Mouse (Mus musculus) layer of hippocampus, postnatal 36 days (tissue): ENCODE results near the gene L1td1. TPM values are rescaled to one million over a fixed set of nuclear protein-coding genes. Genes with fewer than 3 reads are reported as not detected.
"Not testable (repeated sequence)": the region's sequence is repeated elsewhere in the genome, so short reads cannot be mapped to it uniquely, and the experiment has no call there.

Source experiments
- DNase-seq, 2 experiments: peaks; one replicate each; pipeline ENCODE4 v3.0.0; 2022
- total RNA-seq, 2 experiments: library from RNA; stranded (reverse); gene quantifications; 2 replicates each; pipeline ENCODE4 v1.2.3; 2021

Gene L1td1
- not detected for total RNA-seq

DNA sequence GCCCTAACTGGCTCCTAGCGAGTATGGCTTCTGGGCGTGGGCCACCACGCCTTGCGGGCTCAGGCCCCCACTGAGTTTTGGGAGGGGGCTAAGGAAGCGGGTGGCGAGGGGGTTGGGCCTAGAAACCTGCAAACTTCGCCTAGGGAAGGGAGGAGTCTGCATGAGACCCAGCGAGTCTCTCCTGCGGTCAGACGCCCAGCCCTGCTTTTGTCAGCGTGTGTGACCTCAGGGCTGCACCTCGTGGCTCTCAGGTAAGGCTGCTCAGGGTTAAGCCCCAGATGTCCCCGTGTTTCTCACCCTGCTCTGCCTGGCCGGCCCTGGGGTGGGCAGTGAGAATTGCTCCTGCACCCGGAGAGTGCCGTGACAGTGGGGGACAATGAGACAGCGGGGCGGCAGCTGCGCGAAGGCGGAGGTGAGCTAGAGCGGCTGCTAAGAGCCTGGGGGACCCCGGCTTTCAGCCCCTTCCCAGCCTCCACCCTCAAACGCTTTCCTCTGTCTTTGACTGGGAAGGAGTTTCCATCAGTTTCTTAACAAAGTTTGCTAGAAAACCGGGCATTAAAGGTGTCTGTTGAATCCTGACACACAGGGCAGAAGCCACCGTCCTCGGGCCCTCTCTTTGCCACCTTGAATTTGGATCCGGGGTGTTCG, at the start of gene L1td1:
TSS of gene L1td1 (plus strand) at position 145 of the 648 bp plus-strand sequence.
- no peak for DNase-seq

DNA sequence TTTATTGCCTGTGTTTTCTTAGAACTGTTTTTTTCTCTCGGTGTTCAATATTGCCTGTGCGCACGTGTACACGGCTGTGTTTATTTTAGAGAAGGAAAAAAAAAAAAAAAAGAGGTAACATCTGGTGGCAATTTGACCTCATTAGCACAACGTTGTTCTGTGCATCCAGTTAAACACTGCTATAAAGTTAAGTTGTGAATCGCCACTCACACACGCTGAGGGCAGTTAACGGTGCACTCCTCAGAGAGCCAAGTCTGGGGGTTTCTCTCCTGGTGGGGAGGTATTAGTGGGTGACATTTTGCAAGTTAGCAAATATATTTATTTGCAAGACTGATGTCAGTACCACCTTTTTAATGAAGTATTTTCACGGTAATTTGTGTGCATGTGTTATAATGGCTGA, 49.0 kb upstream of the L1td1 start:
- no peak for DNase-seq

DNA sequence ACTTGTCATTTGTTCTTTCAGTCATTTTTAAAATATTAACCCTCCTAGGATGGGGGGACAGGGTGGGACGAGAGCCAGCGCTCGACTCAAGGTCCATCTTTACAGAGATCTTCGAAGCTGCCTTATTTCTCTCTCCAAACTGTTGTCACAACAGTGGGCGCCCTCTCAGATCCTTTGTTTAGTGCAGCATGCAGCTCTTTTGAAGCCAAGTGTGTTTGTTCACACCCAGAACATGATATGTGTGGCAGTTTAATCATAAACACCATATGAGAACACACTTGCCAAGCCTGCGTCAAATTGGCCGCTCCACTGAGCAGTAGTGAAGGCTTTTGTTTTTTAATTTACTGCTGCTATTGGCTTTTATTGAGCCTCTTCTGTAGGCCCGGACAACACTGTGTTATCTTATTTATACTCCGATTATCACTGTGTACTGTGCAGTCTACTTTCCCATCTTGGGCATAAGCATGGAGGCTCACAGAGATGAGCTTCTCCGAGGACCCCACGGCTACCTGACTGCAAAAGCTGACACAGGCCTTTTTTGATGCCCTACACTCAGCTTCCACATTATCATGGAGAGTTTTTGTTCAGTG, 39.8 kb upstream of the L1td1 start:
- DNase-seq: peak in 1 of 2 experiments; percentile 6

DNA sequence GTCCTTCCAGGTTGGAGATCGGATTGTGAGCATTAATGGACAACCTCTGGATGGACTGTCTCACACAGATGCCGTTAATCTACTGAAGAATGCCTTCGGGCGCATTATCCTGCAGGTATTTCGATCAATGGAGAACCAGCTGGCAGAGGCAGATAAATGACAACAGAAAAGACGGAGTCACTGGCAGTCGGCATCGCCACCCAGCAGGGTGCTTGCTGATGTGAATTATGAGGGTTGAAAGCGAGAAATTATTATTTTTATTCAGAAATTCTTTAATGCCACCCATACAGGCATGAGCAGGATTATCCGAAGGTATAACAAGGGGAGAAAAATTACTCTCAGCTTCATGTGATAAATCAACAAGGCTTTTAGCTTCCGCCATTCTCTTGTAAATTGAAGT, 38.4 kb upstream of the L1td1 start:
- no peak for DNase-seq

DNA sequence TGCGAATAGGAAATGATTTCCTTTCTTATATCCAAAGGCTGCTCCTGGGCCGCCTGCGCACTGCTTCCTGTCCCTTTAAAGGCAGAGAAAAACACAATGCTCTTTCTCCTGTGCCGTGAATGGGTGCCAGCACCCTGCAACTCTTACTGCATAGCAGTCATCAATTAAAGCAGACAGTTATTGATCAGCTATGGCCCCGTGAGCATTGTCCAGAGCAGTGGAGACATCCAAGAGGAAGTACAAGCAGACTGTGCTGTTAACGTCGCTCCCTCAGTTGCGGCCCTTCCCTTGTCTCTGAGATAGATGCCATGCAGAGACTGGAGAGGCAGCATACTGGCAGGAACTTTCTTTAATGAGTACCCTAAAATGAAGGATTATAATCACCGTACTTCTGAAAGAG, 38.0 kb upstream of the L1td1 start:
- no peak for DNase-seq

DNA sequence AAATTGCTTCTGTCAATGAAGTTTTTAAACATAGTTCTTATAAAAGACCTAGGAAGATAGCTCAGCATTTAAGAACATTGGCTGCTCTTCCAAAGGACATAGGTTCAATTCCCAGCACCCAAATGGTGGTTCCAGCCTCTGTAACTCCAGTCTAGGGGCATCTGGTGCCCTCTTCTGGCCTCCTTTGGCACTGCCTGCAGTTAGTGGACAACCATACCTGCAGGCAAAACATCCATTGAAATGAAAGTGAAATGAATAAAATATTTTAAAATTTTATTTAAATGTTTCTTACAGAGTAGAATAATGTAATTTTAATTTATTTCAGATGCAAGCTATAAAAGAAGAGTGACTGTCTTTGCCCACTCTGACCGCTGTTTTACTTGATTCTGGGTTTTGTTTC, 36.5 kb upstream of the L1td1 start:
- DNase-seq: no peak

DNA sequence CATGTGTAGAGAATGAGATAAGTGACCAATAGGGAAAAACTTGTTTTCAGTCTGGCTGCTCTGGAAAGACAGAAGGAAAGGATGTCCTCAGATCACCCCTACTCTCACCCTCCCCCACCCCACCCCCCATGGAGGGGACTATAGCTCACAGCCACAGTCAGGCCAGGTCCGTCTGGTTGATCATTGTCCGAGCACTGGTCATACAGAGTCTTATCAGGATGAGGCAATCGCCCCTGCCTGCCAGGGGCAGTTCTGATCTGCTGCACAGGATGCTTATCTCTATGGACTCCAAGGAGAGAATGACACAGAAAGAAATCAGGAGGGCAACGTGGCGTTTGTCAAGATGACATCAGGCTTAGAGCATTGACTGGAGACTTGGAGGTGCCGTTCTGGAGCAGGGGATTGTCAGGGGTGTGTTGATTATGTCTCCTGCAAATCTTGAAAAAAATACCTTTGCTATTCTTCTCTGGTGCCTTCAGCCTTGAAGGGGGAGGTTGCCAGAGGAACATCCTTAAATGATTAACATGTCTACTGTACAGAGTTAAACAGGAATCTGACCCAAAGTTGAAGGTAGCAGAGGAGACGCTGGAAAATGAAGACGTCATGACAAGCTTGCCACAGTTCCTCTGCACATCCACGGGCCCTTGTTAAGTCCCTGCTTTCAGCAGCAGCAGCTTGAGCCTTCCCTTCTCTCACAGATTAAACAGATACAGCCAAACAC, 32.9 kb upstream of the L1td1 start:
- DNase-seq: no peak

DNA sequence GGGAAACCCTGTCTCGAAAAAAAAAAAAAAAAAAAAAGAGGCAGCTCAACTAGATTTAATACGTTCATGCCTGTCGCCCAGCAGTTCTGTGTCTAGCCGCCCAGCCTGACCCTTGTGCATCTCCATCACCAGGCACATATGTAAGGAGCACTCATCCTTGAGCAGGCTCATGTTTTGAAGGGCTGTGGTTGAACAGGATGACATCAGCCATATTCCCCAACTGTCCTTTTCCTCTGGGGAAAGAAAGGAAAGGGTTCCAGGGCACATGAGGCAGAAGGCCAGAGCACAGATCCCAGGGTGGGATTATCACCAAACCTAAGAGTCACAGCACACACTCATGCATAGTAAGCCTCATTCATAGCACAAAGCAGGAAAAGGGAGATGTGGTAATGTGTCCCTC, 28.6 kb upstream of the L1td1 start:
- no peak for DNase-seq

DNA sequence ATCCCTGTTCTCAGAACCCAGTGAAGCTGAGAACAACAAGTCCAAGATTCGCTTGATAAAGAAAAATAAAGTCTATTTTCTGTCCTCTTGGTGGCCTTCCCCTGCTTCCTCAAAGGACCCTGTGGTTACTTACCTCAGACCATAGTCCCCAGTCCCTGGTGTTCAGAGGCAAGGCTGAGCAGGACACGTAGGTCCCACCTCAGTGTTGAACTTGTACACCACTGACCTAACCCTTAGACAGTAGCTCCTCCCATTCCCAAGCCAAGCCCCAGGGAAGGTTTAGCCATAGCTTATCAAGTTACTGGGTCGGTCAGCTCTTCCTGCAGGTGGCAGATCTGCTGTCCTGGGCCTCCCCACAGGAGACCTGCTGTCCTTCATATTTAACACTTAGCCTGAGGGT, 27.6 kb upstream of the L1td1 start:
- no peak for DNase-seq

DNA sequence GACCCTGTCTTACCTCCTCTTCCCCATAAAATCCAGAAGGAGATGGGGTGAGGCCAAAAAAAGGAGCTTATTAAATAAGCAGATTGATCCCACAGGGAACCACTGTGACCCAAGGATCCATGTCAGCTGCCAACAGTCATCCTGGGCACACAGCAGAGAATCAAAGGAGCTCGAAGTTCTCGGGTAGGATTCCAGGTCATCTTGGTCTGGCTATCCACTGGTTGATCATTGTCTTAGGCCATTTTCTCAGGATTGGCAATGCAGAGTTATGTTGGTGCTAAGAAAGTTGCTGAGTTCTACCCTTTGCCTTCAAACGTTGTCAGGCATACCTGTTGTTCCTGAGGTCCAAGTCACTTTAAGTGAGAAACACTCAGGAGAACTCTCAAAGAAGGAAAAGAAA, 26.4 kb upstream of the L1td1 start:
- DNase-seq: no peak

DNA sequence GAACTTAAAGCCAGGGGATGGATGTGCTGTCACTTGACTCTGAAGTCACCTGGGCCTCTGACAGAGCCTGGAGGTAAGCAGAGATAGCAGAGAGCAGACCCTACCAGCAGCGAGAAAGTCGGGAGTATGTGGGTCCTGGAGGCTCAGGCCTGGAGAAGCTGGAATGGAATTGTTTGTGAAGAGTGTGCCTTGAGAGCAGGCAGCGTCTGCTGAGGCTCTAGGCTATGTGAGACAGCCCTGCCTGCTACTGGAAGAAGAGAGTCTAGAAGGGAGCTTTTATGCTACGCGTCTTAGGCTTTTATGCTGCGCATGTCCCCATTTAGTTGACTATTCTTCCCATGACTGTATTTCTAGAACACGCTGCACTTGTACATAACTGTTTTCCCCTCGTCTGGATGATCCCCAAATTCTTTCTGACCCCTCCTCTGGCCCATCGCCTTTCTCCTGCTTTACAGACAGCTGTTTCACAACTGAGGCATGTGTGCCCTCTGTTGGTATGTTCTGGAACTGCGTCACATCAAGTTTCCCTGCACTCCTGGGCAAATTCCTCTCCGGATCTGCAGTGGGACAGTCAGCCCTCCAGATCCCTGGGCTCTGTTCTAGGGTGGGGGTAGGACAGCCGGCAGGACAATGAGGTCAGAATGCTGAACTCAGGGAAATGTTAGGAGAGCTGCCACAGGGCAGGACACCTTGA, 24.2 kb upstream of the L1td1 start:
- DNase-seq: peak; percentile 57 to 69

DNA sequence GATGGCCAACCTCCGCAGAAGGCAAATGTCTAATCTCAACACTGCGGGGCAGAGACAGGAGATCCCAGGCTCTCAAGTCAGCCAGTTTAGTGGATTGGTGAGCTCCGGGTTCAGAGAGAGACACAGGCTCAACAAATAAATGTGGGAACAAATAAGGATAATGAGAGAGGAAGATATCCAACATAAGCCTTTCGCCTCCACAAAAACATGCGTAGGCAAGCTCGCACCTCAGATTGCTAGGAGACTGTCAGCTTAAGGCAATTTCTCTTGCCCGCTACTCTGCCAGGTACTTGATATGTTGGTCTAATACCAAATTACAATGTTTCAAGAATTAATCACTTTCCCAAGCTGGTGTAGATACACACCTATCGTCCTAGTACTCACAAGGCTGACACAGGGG, 15.6 kb upstream of the L1td1 start:
- DNase-seq: no peak

DNA sequence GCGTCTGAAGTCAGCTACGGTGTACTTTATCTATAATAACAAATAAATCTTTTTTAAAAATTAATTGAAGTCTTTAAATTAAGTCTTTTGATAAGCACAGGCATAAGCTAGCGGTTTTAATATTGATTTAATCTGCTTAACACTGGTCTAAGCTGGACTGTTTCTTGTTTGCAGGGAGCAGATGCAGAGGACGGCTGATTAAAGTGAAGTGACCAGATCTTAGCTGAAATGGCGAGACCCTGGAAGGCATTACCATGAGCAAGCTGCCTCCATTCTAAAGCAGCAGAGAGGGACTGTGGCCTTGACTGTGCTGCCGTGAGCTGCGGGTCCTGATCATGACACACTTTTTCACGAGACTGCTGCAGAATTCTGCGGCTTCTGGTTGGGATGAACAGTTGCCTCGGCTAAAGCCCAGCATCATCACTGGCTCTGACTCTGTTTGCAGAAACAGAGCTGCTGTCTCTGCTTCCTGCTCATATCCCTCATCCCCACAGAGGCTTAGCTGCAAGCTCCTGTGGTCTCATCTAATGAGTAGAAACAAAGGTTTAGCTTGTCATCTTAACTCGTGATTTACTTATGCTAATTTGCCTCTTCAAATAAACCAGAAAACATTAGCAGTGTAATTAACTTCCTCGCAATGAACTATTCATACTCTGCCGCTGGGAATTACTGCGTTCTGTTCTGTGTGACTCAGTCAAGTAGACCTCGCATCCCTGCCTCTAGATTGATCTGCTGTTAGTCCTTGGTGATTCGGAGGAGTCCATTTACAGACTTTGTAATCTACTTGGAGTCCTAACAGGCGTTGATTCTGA, 8.6 kb upstream of the L1td1 start:
- DNase-seq: no peak

DNA sequence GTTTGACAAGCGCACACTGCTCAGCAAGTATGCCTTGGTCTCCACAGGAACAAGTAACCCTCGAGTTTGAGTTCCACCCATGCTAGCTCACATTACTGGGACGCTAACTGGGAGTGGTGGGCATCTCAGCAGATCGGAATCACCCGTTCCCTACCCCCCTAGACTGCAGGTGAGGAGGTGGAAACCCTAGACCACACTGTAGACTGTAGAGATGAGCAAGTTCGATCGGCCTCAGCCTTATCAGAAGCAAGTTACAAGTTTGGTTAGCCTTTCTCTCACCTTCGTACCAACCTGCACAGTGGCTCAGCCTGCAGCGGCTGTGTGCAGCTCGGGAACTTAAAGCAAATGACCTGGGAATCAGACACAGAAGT, 8.0 kb upstream of the L1td1 start:
- DNase-seq: no peak

DNA sequence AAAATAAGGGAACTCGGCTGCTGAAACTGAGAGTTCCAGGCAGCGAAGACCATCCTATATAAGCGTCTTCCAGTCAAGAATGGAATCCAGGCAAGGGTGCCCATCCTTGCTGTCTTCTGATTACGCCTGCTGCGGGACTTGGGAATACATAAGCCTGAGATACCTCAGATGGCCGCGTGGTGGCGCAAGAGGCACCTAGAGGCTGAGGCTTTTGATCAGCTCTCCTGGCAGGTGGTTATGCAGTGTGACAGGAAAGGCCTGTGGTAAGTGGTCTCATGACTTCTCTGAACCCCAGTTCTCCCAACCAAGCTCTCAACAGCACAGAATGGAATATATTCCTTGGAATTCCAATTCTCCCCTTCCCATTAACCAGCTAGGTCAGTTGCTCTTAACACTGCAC, 4.1 kb upstream of the L1td1 start:
- DNase-seq: peak; percentile 36 to 44

DNA sequence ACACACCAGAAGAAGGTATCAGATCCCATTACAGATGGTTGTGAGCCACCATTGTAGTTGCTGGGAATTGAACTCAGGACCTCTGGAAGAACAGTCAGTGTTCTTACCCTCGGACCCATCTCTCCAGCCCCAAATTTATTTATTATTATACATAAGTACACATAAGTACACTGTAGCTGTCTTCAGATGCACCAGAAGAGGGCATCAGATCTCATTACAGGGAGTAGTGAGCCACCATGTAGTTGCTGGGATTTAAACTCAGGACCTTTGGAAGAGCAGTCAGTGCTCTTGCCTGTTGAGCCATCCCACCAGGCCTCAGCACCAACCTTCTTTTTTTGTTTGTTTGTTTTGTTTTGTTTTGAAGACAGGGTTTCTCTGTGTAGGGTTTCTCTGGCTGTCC, 1.9 kb upstream of the L1td1 start:
- not testable (repeated sequence) for DNase-seq

DNA sequence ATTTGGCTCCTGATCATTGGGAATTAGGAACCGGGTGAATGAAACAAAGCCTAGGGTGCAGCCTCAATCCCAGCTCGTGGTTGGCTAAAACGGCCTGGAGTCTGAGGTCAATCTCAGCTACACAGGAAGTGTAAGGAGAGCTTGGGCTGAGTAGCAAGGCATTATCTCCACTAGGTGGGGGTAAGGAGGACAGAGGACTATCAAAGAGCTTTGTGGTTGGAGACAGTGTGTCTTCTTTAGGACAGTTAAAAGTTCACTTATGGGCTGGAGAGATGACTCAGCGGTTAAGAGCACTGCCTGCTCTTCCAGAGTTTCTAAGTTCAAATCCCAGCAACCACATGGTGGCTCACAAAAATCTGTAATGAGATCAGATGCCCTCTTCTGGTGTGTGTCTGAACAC, 1.1 kb upstream of the L1td1 start:
- no peak for DNase-seq

DNA sequence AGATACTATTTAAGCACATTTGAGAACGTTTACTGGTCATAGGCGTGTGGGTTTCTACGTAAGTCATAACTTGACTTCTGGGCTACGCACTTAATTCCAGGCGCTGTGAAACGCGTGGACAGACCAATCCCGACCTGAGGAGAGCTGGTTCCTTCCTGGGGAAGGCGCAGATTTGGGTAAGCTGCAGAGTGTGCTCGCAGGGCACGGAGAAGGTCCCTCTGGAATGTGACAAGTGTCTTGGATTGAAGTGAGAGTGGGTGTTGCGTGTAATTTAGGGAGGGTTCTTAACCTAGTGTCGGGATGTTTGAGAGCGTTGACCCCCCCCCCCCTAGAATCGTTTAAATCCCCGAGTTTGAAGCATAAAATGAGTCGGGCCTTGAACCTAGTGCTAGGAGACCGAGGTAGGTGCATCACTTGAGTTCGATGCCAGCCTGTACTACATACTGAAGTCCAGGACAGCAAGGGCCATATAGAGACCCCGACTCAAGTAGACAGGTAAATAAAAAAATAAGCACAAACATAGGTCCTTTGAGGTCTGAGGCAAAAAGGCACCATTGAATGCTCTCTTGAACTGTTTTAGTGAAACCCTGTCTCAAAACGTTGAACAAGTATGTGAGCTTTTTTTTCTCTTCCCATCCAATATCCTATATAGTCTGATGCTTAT, 893 bp downstream of the L1td1 start:
- DNase-seq: no peak

DNA sequence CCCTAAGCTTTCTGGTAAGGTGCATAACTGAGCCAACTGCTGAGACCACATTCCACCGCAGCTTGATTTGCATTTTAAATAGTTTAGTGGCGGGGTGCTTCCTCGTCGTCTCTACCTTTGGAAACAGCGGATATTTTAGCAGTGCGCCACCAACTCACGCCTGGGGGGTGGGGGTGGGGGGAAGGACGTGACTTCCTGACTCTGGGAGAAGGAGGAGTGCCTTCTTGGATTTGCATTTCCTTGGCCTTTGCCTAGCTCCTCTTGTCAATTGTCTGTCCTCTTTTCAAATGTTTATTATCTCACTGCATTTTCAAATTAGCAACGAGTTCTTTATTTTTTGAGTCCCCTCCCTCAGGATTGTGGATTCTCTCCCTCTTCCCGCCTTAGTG, 1.4 kb downstream of the L1td1 start:
- no peak for DNase-seq

DNA sequence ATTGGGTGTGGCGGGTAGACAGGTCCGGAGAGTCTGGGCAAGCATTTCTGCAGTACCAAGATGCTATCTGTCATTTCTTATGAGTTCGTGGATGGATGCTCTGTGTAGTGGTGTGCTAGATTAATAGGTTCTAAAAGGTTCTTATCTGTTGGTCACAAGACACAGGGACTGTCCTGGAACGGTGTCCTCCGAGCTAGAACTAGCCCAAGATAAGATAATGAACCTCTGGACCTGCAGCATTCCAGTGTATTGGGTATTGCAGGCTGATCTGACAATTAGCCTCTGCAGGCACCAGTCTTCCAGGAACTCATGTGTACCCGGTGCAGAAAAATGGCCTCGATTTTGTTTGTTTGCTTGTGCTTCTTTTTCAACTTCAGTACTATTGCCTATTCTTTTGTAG, 2.2 kb downstream of the L1td1 start:
- DNase-seq: no peak

DNA sequence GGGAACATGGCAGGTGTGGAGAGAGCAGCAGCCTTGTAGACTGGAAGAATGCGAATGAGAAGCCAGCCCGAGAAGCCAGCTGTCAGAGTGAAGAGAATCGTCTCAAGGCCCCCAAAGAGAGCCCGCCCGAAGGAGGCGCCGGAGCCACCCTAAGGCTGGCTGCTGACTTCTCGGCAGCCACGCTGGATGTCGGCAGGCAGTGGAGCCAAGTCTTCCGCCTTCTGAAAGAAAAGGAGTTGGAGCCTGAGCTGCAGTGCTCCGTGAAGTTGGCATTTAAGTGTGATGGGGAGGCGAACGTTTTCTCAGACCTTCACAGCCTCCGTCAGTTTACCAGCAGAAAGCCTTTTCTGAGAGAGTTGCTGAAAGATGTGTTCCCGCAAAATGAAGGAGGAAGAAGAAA, 7.1 kb downstream of the L1td1 start:
- DNase-seq: no peak

DNA sequence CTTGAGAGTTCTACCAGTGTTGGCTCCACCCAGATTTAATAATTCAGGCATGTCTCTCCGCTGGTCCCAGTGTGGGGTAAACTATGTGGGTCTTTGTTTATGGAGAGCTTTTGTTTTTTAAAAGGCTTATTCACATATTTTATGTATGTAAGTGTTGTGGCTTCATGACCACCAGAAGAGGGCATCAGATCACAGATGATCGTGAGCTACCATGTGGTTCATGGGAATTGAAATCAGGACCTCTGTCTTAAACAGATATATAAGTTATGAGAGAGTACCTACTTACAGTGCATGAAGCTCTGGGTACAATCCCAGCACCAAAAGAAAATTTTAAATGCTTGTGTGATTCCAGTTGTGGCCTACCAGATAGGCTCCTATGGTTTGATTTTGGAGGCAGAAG, 13.2 kb downstream of the L1td1 start:
- DNase-seq: no peak
